Mouse (Mus musculus): ENCODE measurements around the gene Ralgapa1.
A peak's percentile ranks its signal among the peaks of the same experiment; 100 is the strongest.
"Not testable (repeated sequence)": the region's sequence is repeated elsewhere in the genome, so short reads cannot be mapped to it uniquely, and the experiment has no call there.

The Ralgapa1 gene

GRCm38 (mm10) chr12:55800144-55800543 lies 20.8 kb downstream of the Ralgapa1 start:
- no peak for DNase-seq (ENCODE audit: low read depth)

GRCm38 (mm10) chr12:55798745-55799144 lies 22.2 kb downstream of the Ralgapa1 start:
- DNase-seq (ENCODE audit: low read depth), result no peak

DNA sequence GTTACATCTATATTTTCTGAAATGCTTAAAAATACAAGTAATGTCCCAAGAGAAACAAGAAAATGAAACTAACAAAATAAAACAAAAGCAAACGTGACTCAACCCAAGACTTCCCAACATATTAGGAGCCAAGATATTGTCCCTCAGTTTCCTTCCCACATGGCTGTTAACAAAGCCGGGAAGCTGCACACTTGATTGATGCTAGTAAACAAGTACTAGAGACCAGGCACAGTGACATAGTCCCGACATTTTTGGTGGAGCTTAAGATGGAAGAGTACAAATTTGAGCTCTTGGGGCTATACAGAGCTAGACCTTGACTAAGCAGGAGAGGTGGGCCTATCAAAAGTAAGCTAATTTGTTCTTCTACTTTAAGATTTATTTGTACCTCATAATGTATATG lies 23.9 kb downstream of the Ralgapa1 start:
- no peak for DNase-seq (ENCODE audit: low read depth)

DNA sequence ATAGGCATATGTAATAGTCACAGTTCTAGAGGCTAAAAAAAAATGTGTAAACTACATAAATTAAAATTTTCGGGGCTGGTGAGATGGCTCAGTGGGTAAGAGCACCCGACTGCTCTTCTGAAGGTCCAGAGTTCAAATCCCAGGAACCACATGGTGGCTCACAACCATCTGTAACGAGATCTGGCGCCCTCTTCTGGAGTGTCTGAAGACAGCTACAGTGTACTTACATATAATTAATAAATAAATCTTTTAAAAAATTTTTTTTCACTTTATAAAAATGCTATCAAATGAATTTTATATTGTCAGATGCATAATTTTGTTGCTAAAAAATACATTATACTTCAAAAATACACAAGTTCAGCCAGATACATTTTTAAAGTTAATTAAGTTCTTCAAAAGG lies 26.5 kb downstream of the Ralgapa1 start:
- not testable (repeated sequence) for DNase-seq (ENCODE audit: low read depth)

- no peak for DNase-seq (ENCODE audit: low read depth)
These were observed 35.7 kb downstream of the Ralgapa1 start for GRCm38 (mm10) chr12:55785252-55785651.

DNA sequence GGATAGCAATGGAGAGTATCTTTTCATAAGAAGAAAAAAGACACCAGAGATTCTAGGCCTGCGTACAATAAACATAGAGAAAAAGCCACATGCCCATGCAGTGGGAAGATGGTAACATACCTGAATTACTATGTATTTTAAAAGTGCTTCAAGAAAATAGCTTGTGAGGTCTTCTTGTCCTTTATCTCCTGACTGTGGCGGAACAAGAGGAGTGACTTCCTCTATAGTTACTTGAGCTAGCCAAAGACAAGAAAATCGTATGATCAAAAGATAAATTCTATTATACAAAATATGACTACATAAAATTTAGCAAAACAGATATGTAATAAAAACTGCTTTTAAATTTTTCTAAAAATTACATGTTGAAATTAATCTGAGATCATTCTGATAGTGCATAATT lies 38.3 kb downstream of the Ralgapa1 start:
- DNase-seq (ENCODE audit: low read depth), result no peak

DNA sequence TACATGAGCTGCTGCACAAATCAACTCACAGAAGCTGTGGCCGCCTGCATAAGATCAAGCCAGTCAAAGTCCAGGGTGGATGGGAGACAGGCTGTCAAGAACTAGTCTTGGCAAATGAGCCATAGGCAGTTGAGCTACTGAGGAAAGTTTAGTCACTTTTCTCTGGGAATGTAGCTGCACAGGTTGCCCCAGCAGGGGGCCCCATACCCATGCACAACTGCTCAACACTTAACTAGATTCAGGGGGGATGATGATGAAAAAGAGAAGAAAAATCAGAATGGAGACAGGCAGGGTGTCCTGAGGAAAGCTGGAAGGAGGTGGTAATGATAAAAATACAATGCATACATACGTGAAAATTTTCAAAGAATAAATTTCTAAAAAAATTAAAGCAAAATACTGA lies 42.7 kb downstream of the Ralgapa1 start:
- DNase-seq (ENCODE audit: low read depth), result peak; percentile 50

DNA sequence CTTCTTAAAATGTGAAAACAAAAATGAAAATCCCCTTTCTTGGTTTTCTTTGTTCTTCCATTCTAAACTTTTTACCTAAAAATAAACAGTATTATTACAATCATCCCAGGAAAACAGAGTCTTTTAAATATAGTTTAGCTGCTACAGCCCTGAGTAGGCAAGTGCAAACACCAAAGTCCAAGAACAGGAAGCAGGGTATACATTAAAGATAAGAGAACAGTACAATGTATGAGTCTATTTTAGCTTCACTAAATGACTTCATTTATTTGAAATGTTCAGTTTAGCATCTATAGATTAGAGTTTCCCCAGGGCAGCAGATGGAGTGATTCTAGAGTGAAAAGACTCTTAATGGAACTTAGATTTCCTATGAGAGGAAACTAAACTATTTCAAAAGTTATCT lies 43.6 kb downstream of the Ralgapa1 start:
- no peak for DNase-seq (ENCODE audit: low read depth)

- DNase-seq (ENCODE audit: low read depth), result no peak
These were observed 46.7 kb downstream of the Ralgapa1 start for GRCm38 (mm10) chr12:55774316-55774715.

DNA sequence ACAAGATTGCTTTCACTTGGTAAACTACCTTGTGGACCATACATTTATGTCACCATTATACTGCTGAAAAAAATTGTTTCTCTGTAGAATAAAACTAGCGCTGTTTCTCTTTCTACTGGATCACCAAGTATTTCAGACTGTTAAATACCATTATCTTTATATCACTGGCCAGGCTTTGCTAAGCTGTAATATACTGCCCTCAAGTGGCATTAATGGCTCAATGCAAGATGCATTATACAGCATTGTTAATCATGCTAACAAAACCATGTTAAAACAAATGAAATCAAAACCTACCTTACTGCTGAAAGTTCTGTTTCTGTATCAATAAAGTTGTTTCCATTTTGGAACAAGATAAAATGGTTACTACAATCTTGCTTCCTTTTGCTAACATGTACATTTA lies 100.6 kb downstream of the Ralgapa1 start:
- peak; percentile 56 for DNase-seq (ENCODE audit: low read depth)

DNA sequence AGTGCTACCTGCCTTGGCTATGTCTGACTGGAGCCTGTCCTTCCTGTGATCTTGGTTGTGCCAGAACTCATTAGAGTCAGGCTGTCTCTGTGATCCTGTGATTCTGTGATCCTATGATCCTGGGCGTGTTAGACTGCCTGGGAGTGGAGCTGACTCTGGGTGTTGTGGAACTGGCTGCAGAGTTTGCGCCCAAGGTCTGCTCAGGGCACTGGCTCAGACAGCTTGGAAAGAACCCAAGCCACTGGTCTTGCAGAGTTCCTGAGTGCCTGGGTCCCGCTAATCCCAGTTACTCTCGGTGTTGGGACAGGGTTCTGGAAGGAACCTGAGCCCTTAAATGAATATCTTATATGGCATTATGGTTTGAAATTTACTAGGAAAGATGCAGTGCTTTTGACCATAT lies 115.1 kb downstream of the Ralgapa1 start:
- no peak for DNase-seq (ENCODE audit: low read depth)

GRCm38 (mm10) chr12:55666699-55667098 lies 154.3 kb downstream of the Ralgapa1 start:
- DNase-seq (ENCODE audit: low read depth), result no peak

- peak; percentile 35 for DNase-seq (ENCODE audit: low read depth)
These were observed 157.8 kb downstream of the Ralgapa1 start for GRCm38 (mm10) chr12:55663194-55663593.

DNA sequence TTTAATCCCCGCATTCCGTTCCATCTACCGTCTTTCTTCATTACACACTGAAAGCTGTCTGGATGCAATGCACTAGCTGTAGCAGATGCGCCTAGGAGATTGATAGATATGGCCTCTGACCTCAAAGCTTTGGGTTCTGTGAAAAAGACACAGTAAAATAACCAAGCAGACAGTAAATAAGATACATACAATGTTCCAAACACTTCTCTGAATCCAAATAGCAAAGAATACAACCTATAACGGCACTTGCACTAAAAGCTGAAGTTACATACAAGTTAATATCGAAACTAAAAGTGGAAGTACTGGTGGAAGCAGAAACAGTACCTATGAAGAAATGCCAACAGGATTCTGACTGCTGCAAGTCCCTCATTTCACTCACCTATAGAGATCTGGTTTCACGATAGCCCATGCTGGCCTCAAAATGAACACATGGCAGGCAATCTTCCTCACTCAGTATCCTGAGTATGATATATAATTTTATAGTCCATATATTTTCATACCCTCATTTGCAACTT lies 172.9 kb downstream of the Ralgapa1 start:
- DNase-seq (ENCODE audit: low read depth), result peak; percentile 63

DNA sequence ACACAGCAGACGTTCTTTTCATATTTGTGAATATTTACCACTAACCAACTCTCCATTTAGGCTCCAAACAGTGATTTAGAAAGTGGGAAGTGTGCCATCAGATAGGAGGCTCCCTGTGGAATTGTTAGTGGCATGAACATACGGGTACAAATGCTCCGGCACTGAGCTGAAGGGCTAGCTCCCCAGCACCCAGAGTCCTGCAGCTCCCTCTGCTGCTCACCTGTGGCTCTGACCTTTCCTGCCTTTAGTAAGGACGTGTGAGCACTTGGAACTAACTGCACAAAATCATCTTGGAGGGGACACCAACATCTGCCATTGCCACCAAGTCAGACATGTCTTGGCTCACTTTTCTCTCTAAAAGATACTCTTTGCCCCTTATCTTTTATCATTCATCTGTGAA lies 194.3 kb downstream of the Ralgapa1 start:
- DNase-seq (ENCODE audit: low read depth), result no peak

DNA sequence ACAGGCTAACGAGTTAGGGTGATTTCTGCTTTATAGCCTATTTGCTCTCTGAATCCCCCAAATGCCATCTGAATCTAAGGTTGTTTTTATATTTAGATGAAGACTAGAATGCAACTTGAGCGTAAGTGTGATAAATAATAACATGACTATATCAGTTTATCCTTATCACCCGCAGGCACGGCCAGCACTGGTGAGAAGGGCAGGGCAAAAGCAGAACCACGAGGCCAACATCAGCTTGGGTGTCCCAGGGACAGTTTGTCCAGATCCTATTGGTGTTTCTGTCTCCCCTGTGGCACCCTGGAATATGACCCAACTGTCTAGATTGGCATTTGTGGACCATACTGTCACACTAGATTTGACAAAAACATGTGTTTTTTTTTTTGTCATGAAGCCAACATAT lies 197.7 kb downstream of the Ralgapa1 start:
- DNase-seq (ENCODE audit: low read depth), result no peak

- DNase-seq (ENCODE audit: low read depth), result no peak
These were observed 198.2 kb downstream of the Ralgapa1 start for GRCm38 (mm10) chr12:55622615-55623245.

DNA sequence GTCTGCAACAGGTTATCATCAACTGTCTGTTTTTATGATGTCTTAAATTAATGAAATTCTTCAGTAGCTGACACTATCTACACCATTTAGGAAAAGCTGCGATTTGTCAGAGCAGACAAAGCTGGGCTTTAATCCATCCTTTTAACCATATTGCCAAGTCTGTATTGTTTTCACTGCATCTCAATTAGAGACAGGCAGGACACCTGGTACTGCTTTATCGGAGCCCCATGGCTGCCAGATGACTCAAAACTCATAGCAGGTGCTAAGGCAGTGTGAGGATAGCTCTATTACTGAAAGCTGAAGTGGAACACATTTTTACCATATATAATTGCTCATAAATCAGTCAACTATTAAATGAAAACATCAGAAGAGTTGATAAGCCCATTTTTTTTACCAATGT lies 200.6 kb downstream of the Ralgapa1 start:
- no peak for DNase-seq (ENCODE audit: low read depth)

GRCm38 (mm10) chr12:55610812-55611211 lies 210.2 kb downstream of the Ralgapa1 start:
- DNase-seq (ENCODE audit: low read depth), result no peak

- no peak for DNase-seq (ENCODE audit: low read depth)
These were observed 213.1 kb downstream of the Ralgapa1 start for GRCm38 (mm10) chr12:55607902-55608301.

DNA sequence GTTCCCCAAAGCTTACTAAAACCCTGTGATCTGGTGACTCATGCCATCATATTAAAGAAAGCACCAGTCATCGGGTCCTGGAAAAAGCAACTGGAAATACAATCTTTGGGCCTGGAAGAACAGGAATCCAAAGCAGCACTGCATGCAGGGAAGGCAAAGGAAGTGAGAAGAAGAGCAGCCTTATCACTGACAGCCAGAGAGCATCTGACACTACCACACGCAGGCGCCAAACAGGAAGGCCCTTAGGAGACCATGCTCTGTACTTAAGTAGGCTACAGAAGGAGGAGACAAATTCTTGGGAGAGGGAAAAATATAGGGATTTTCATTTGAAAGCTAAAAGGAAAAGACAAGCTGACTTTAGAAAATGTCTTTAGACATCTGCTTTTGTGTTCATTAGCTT lies 216.6 kb downstream of the Ralgapa1 start:
- DNase-seq (ENCODE audit: low read depth), result no peak

- peak; percentile 3 for DNase-seq (ENCODE audit: low read depth)
These were observed 220.4 kb downstream of the Ralgapa1 start for GRCm38 (mm10) chr12:55600503-55600994.

GRCm38 (mm10) chr12:55599639-55600502 lies 221.1 kb downstream of the Ralgapa1 start:
- peak; percentile 49 for DNase-seq (ENCODE audit: low read depth)

Measured in induced T-regulatory cell, adult 2 months (primary cell).